Mouse (Mus musculus): ENCODE measurements at regions not wholly inside any gene's neighbourhood (a gene's known extent, or its start where the extent isn't known, plus 50 kb on each side); places are given as distances from the start of the nearest gene placed in this dataset.
A peak's percentile ranks its signal among the peaks of the same experiment; 100 is the strongest.

DNA sequence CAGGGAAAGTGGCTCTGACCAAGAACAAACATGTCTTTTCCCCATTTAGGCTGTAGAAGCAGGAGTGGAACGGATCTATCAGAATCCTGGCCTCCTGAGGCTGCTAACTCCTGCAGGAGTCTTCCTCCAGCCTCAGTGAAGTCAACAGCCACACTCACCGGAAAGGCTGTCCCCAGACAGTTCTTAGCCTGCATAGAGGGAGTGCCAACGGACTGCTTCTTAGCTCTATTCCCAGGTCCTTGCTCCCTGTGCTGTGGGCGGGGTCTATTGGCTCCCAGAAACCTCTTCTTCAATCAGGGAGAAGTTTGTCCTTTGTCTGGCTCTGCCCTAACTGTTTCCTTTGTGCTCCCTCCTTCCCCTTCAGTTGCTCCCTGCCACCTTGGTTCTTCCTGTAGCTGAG, 266.3 kb downstream of the Zfp704 start:
- peak; percentile 46 for DNase-seq (ENCODE audit: extremely low spot score, low spot score)
- 2% methylated on average over 4 of the region's 4 CpGs for WGBS
- no peaks in the 10 kb centered on the region for H3K36me3 ChIP-seq (replicated peaks)
- peak overlapping the region; percentile 72 for H3K27ac ChIP-seq
- no peaks in the 10 kb centered on the region for H3K9me3 ChIP-seq
- H3K27me3 ChIP-seq (ENCODE audit: poor library complexity, severe bottlenecking), result peaks cover 68% of the 10 kb centered on the region
- peaks cover 66% of the 10 kb centered on the region for H3K4me1 ChIP-seq
- peak overlapping the region; percentile 14 for H3K4me3 ChIP-seq

DNA sequence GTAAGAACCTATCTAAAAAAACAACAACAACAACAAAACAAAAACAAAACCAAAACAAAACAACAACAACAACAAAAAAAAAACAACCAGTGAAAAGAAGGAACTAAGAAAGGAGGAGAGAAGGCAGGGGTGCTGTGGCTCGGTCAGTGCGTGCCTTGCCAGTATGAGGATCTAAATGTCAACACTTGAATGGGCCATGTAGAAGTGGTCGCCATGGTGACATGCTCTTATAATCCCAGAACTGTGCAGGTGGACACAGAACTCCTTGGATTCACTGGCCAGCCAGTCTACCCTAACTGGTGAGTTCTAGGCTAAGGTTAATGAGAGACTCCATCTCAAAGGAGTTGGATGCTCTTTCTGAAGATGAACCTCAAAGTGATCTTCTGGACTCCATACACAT, 267.7 kb downstream of the Zfp704 start:
- Histone ChIP-seq H3K27ac (no peak overlapping the region), H3K36me3 (replicated peaks) (no peaks in the 10 kb centered on the region), H3K27me3 (ENCODE audit: poor library complexity, severe bottlenecking) (peaks cover 59% of the 10 kb centered on the region), H3K4me1 (peaks cover 56% of the 10 kb centered on the region), H3K4me3 (no peak overlapping the region), H3K9me3 (no peaks in the 10 kb centered on the region)
- whole genome bisulfite sequencing, result 77% methylated on average over 3 of the region's 3 CpGs
- no peak for DNase-seq (ENCODE audit: extremely low spot score, low spot score)

DNA sequence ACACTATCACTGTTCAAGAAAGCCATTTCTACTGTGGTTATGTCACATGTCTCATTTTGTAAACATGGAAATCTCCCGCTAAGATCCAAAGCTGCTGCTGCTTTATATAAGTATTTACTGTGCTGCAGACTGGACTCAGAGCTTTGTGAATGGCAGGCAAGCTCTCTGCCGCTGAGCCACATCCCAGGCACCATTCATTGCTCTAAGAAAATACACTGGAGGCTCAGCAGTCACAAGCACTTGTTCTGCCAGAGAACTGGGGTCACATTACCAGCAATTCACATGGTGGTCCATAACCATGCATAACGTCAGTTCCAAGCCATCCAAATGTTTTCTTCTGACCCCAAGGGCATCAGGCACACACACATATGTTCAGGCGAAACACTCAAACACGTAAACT, 268.2 kb downstream of the Zfp704 start:
- Histone ChIP-seq H3K4me1 (peaks cover 50% of the 10 kb centered on the region), H3K9me3 (no peaks in the 10 kb centered on the region), H3K27me3 (ENCODE audit: poor library complexity, severe bottlenecking) (peaks cover 54% of the 10 kb centered on the region), H3K4me3 (no peak overlapping the region), H3K36me3 (replicated peaks) (no peaks in the 10 kb centered on the region), H3K27ac (no peak overlapping the region)
- 53% methylated on average over 5 of the region's 5 CpGs for WGBS
- no peak for DNase-seq (ENCODE audit: extremely low spot score, low spot score)

DNA sequence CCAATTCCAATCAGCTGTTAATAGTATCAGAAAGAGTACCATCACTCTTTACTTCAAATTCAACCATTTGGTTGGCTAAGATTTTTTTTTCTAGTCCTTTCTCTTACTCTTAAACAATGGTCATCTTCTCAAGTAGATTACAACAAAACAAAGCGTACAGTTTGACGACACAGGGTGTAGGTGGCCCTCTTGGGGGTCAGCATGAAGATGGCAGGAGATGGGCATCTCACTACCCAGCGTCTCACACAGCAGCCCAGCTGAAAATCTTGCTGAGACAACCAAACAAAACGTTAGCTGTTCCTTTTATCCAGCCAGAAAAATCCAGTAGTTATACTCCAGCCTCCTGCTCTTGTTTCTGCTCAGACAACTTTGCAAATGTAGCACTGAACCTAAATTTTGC, 268.6 kb downstream of the Zfp704 start:
- peak overlapping the region; percentile 74; the same call in 1 of the 2 replicates for H3K27ac ChIP-seq
- DNase-seq (ENCODE audit: extremely low spot score, low spot score), result no peak
- peak overlapping the region; percentile 49; the same call in 1 of the 2 replicates for H3K4me3 ChIP-seq
- H3K4me1 ChIP-seq, result peaks cover 46% of the 10 kb centered on the region
- H3K27me3 ChIP-seq (ENCODE audit: poor library complexity, severe bottlenecking), result peaks cover 54% of the 10 kb centered on the region
- 28% methylated on average over 4 of the region's 4 CpGs for WGBS
- H3K36me3 ChIP-seq (replicated peaks), result no peaks in the 10 kb centered on the region
- H3K9me3 ChIP-seq, result no peaks in the 10 kb centered on the region

DNA sequence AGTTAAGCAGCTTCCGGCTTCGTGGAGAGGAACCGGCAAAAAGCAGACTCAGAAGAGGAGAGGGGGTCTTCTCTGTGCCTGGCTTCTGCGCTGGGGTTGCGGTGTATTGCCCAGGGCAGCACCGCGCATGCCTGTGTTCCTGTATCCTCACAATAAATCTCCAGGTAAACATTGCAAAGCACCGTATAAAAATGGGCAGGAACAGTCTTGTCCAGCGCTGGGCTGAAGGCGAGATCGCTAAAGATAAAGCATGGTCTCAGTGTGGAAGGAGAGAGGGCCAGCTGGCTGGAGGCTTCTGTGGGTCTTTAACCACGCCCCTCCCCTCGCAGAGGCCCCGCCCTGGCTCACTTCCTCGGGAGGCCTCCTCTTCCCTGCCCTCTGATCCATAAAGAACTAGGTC, 269.1 kb downstream of the Zfp704 start:
- Histone ChIP-seq H3K9me3 (no peaks in the 10 kb centered on the region), H3K36me3 (replicated peaks) (no peaks in the 10 kb centered on the region), H3K27me3 (ENCODE audit: poor library complexity, severe bottlenecking) (peaks cover 54% of the 10 kb centered on the region), H3K27ac (peak overlapping the region; percentile 74), H3K4me1 (peaks cover 42% of the 10 kb centered on the region), H3K4me3 (peak overlapping the region; percentile 49)
- peak; percentile 63 for DNase-seq (ENCODE audit: extremely low spot score, low spot score)
- WGBS, result 2% methylated on average over 15 of the region's 15 CpGs

DNA sequence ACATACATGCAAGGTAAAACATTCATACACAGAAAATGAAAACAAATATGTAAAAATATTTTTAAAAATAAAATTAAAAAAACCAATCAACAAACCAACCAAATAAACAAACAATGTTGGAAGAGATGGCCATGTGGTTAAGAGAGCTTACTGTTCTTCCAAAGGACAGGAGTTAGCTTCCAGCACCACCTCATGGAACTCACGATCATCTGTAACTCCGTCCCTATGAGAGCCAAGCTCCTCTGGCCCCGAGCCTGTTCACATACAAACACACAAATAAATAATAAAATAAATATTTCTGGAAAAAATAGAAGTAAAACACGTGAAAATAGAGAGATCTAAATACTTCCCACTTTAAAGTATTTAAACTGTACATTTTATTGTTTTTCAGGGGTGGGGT, 269.5 kb downstream of the Zfp704 start:
- H3K27me3 ChIP-seq (ENCODE audit: poor library complexity, severe bottlenecking), result peaks cover 54% of the 10 kb centered on the region
- peaks cover 41% of the 10 kb centered on the region for H3K4me1 ChIP-seq
- H3K27ac ChIP-seq, result peak overlapping the region; percentile 74; the same call in 1 of the 2 replicates
- H3K4me3 ChIP-seq, result peak overlapping the region; percentile 49
- no peak for DNase-seq (ENCODE audit: extremely low spot score, low spot score)
- H3K9me3 ChIP-seq, result no peaks in the 10 kb centered on the region
- 34% methylated on average over 4 of the region's 4 CpGs for WGBS
- no peaks in the 10 kb centered on the region for H3K36me3 ChIP-seq (replicated peaks)

DNA sequence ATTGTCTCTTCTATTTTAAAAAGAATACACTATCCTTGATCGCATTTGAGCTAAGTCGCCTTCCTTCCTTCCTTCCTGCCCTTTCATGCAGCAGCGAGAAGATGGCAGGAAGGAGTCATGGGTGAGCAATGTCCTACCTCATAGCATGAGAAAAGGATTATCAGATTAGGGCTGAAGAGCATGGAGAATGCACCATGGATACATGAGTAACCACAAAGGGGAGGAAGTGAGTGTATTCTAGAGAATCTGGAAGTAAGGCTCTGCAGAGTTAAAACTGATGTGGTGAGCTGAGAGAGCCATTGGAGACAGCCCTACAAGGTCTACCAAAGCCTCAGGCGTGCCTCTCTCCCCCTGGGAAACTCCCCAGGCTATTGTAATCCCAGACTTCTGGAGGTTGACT, 270.2 kb downstream of the Zfp704 start:
- H3K9me3 ChIP-seq, result no peaks in the 10 kb centered on the region
- peaks cover 52% of the 10 kb centered on the region for H3K27me3 ChIP-seq (ENCODE audit: poor library complexity, severe bottlenecking)
- H3K27ac ChIP-seq, result no peak overlapping the region
- no peak overlapping the region for H3K4me3 ChIP-seq
- no peaks in the 10 kb centered on the region for H3K36me3 ChIP-seq (replicated peaks)
- peaks cover 46% of the 10 kb centered on the region for H3K4me1 ChIP-seq
- DNase-seq (ENCODE audit: extremely low spot score, low spot score), result no peak
- WGBS, result 81% methylated on average over 4 of the region's 4 CpGs

DNA sequence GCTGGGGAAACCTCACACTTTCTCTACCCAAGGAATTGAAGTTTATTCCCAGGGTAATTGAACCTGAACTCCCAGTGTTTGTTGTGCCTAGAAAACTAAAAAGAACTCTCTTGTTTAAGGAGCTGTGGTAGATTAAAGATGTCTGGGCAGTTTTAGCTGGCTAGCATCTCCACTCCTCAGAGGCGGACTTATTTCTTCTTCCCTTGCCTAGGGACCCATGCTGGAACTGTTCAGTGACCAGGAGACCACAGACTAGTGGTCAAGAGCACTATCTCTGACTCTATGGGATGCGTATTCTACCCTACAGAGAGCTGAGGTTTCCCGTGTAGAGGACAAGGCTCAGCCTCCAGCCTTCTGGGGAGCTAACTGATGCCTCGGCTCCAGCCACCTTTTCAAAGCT, 274.3 kb downstream of the Zfp704 start:
- Histone ChIP-seq H3K27me3 (ENCODE audit: poor library complexity, severe bottlenecking) (peaks cover 49% of the 10 kb centered on the region), H3K27ac (no peak overlapping the region), H3K4me3 (no peak overlapping the region), H3K9me3 (no peaks in the 10 kb centered on the region), H3K4me1 (peaks cover 22% of the 10 kb centered on the region), H3K36me3 (replicated peaks) (no peaks in the 10 kb centered on the region)
- WGBS, result 44% methylated on average over 4 of the region's 4 CpGs
- DNase-seq (ENCODE audit: extremely low spot score, low spot score), result no peak

All from forebrain, embryonic 10.5 days (tissue).